Comparison of ENCODE assay signal across 8 mouse cellular contexts in genomic region chr8:22059821-22060445, GRCm38 (mm10). TPM values are rescaled to one million over a fixed set of nuclear protein-coding genes. Genes with fewer than 3 reads are reported as not detected.
DNase-seq lines count a peak whose midpoint lies in the region; ATAC-seq and TF ChIP-seq lines count a peak whose summit lies in the region.

Gene Atp7b (minus strand): TSS chr8:22060305.

- intact Hi-C loops in left cerebral cortex, adult 2 months (cut with DNase I) = loop anchor here (2.0 to 5.0 kb wide), 2 partner anchors 107 to 337 kb away; partner anchors contain the start of genes Nek3 and Slc25a15
- intact Hi-C loops in left cerebral cortex, postnatal 25 days (cut with DNase I) = loop anchor here (1.0 to 2.0 kb wide), 2 partner anchors 106 to 125 kb away; partner anchors contain the start of genes Ckap2 and Nek3

- peak within 1 kb of the TSS; percentile 66 for H3K27ac ChIP-seq in left cerebral cortex, adult 2 months
- H3K27ac ChIP-seq in forebrain, embryonic 11.5 days (ENCODE audit: low read depth, low read length) = 0 out of 2 replicates have a peak within 1 kb of the TSS, but pooled peaks have one; percentile 12

- 2% methylated on average over 42 of the region's 46 CpGs for WGBS in forebrain, embryonic 11.5 days

- ATAC-seq in forebrain, embryonic 11.5 days (replicated peaks; ENCODE audit: low FRiP score) = peak; percentile 92
- ATAC-seq in megakaryocyte, adult 5-6 weeks (ENCODE audit: poor library complexity, severe bottlenecking) = peak; percentile 28

- no peaks in the 10 kb centered on the region; the same call in 1 of the 2 replicates for H3K4me1 ChIP-seq in forebrain, embryonic 11.5 days (replicated peaks; ENCODE audit: control insufficient read depth, insufficient read depth, low read length)

- H3K9ac ChIP-seq in forebrain, embryonic 11.5 days (ENCODE audit: low read length) = peak within 1 kb of the TSS; percentile 68

- no peaks in the 10 kb centered on the region for H3K9me3 ChIP-seq in forebrain, embryonic 11.5 days (ENCODE audit: control insufficient read depth, low read length)

- no peak for TF ChIP-seq CTCF in left cerebral cortex, adult 2 months (IDR thresholded peaks at IDR 0.05)

- H3K4me2 ChIP-seq in forebrain, embryonic 11.5 days (ENCODE audit: low read depth, low read length, severe bottlenecking) = peak within 1 kb of the TSS; percentile 84

- H3K4me3 ChIP-seq in left cerebral cortex, adult 2 months = peak within 1 kb of the TSS; percentile 69
- peak within 1 kb of the TSS; percentile 61 for H3K4me3 ChIP-seq in forebrain, embryonic 11.5 days (ENCODE audit: low read depth, low read length)

- peaks cover 5% of the 10 kb centered on the region; the same call in 1 of the 2 replicates for H3K27me3 ChIP-seq in forebrain, embryonic 11.5 days (ENCODE audit: control insufficient read depth, insufficient read depth, low read length)

- no peak for DNase-seq in left cerebral cortex, adult 2 months (ENCODE audit: extremely low spot score in 1 of 2, low spot score in 2 of 2)
- no peak for DNase-seq in left cerebral cortex, postnatal 25 days (ENCODE audit: low spot score in 2 of 2)
- peak; percentile 26 for DNase-seq in MEL-GATA-1-ER (ENCODE audit: extremely low read depth, low read depth)
- DNase-seq in forebrain, embryonic 11.5 days (ENCODE audit: low spot score) = no peak
- peak; percentile 75 to 81 for DNase-seq in kidney, adult 8-10 months
- DNase-seq in ovary, postnatal 36 days (ENCODE audit: low spot score) = no peak
- no peak for DNase-seq in embryo, embryonic 11 days

- peaks cover under 1% of the 10 kb centered on the region; the same call in 1 of the 2 replicates for H3K36me3 ChIP-seq in forebrain, embryonic 11.5 days (ENCODE audit: control insufficient read depth, insufficient read depth, low read length)

RNA-seq across cellular contexts. Expression of gene Atp7b, which starts in this region (rescaled TPM):
- total RNA-seq in left cerebral cortex, adult 2 months (2021) = 1 to 10 TPM; 1.9 to 2.1 TPM
- 1 to 10 TPM; 1.9 to 2.0 TPM for total RNA-seq in left cerebral cortex, postnatal 25 days (2021)
- polyA plus RNA-seq in forebrain, embryonic 11.5 days (2014; fragmentation: Nextera tagmentation; extraction: Ambion mirVana) = 2.3 and 2.6 TPM in 2 replicates
- total RNA-seq in megakaryocyte, adult 5-6 weeks (2015) = 0.47 and 0.62 TPM in 2 replicates
- total RNA-seq in megakaryocyte, adult 5-6 weeks (2017) = 0.29 and 0.69 TPM in 2 replicates

Comparison
In these comparisons a context has a peak if more than half of its experiments do, and no peak if none do; other contexts are left out.
1. Peak in ATAC-seq in megakaryocyte, adult 5-6 weeks; RNA of the gene not detected or under 1 TPM.
2. DNase-seq: peak in MEL-GATA-1-ER (single experiment) and kidney, adult 8-10 months (2 of 2); none in left cerebral cortex, adult 2 months (0 of 2), left cerebral cortex, postnatal 25 days (0 of 2), forebrain, embryonic 11.5 days (single experiment), ovary, postnatal 36 days (single experiment) and embryo, embryonic 11 days (single experiment).